ENCODE assay signal across 14 mouse cellular contexts in genomic region chr8:81707436-81707835, GRCm38 (mm10).
"Had no signal": no experiment of that assay in that cellular context is flagged by ENCODE, and none has a peak within 500 bp of the region (broad histone marks: within the 10 kb centered on the region; RNA-seq: fewer than 3 reads in every experiment).

No protein-coding gene starts in this region.

- H3K9me3 ChIP-seq: limb, embryonic 10.5 days; liver, embryonic 12.5 days; midbrain, embryonic 10.5 days; neural tube, embryonic 12.5 days had no signal

- H3K4me1 ChIP-seq: limb, embryonic 10.5 days; liver, embryonic 12.5 days; midbrain, embryonic 10.5 days; neural tube, embryonic 12.5 days had no signal

- H3K9ac ChIP-seq: liver, embryonic 12.5 days; lung, embryonic 14.5 days; neural tube, embryonic 12.5 days had no signal

- DNase-seq: kidney, postnatal 25 days; layer of hippocampus, adult 9-11 months; lung, embryonic 14.5 days; lung, postnatal 10 days; lung, postnatal 4 days; midbrain, embryonic 14.5 days; right cerebral cortex, postnatal 4 days; spleen, adult 18-20 months; thymus, adult 2 months; thymus, postnatal 25 days had no signal

- H3K27me3 ChIP-seq: liver, embryonic 12.5 days; neural tube, embryonic 12.5 days had no signal

- ATAC-seq: liver, embryonic 12.5 days had no signal

- H3K4me2 ChIP-seq: liver, embryonic 12.5 days; lung, embryonic 14.5 days; neural tube, embryonic 12.5 days had no signal

- H3K36me3 ChIP-seq: limb, embryonic 10.5 days; liver, embryonic 12.5 days; midbrain, embryonic 10.5 days; neural tube, embryonic 12.5 days had no signal

- H3K27ac ChIP-seq: limb, embryonic 10.5 days; liver, embryonic 12.5 days; midbrain, embryonic 10.5 days; neural tube, embryonic 12.5 days had no signal

- H3K4me3 ChIP-seq: limb, embryonic 10.5 days; liver, embryonic 12.5 days; midbrain, embryonic 10.5 days; neural tube, embryonic 12.5 days had no signal
